16 mouse cellular contexts compared by ENCODE assay signal in genomic region chr2:18928597-18929257, GRCm38 (mm10).
DNase-seq lines count a peak whose midpoint lies in the region; ATAC-seq lines count a peak whose summit lies in the region.
"Had no signal": no experiment of that assay in that cellular context is flagged by ENCODE, and none has a peak within 500 bp of the region (broad histone marks: within the 10 kb centered on the region; RNA-seq: fewer than 3 reads in every experiment).

No protein-coding gene starts in this region.

- DNase-seq in kidney, adult 8-10 months = no peak
- no peak for DNase-seq in midbrain, embryonic 10.5 days (ENCODE audit: low spot score)
- no peak for DNase-seq in left cerebral cortex, adult 11 months (ENCODE audit: low spot score)
- DNase-seq: adrenal gland, postnatal 25 days; gastrocnemius, postnatal 10 days; heart, postnatal 10 days; right cerebral cortex, postnatal 4 days had no signal

- 68% methylated on average over 7 of the region's 7 CpGs for WGBS in intestine, embryonic 15.5 days
- 21% methylated on average over 7 of the region's 7 CpGs for WGBS in liver, embryonic 16.5 days (ENCODE audit: insufficient replicate concordance)
- 84% methylated on average over 7 of the region's 7 CpGs for WGBS in midbrain, embryonic 10.5 days

- H3K4me1 ChIP-seq in megakaryocyte, embryonic 14.5 days = peaks cover 84% of the 10 kb centered on the region
- H3K4me1 ChIP-seq in intestine, embryonic 15.5 days (replicated peaks) = peaks cover 7% of the 10 kb centered on the region; the same call in 1 of the 2 replicates
- peaks cover 15% of the 10 kb centered on the region for H3K4me1 ChIP-seq in liver, embryonic 16.5 days (ENCODE audit: control insufficient read depth, low read depth, low read length)
- peaks cover 32% of the 10 kb centered on the region for H3K4me1 ChIP-seq in midbrain, embryonic 10.5 days

- no peaks in the 10 kb centered on the region for H3K27me3 ChIP-seq in megakaryocyte, embryonic 14.5 days (replicated peaks)
- no peaks in the 10 kb centered on the region for H3K27me3 ChIP-seq in intestine, embryonic 15.5 days (replicated peaks)
- no peaks in the 10 kb centered on the region for H3K27me3 ChIP-seq in liver, embryonic 16.5 days (ENCODE audit: control insufficient read depth, insufficient read depth, low read depth, low read length)
- no peaks in the 10 kb centered on the region for H3K27me3 ChIP-seq in midbrain, embryonic 10.5 days (ENCODE audit: low read depth, poor library complexity, severe bottlenecking)
- H3K27me3 ChIP-seq: embryonic facial prominence, embryonic 15.5 days; forebrain, embryonic 12.5 days; hindbrain, embryonic 12.5 days; Patski had no signal

- no peak overlapping the region for H3K4me2 ChIP-seq in intestine, embryonic 15.5 days (replicated peaks)
- H3K4me2 ChIP-seq in liver, embryonic 16.5 days (ENCODE audit: low read depth, low read length) = no peak overlapping the region
- H3K4me2 ChIP-seq: embryonic facial prominence, embryonic 15.5 days; forebrain, embryonic 12.5 days; hindbrain, embryonic 12.5 days had no signal

- peak overlapping the region; percentile 19 for H3K4me3 ChIP-seq in megakaryocyte, embryonic 14.5 days (replicated peaks)
- H3K4me3 ChIP-seq in intestine, embryonic 15.5 days (replicated peaks) = no peak overlapping the region
- no peak overlapping the region for H3K4me3 ChIP-seq in liver, embryonic 16.5 days (ENCODE audit: low read depth, low read length)
- H3K4me3 ChIP-seq in midbrain, embryonic 10.5 days = no peak overlapping the region
- H3K4me3 ChIP-seq: embryonic facial prominence, embryonic 15.5 days; forebrain, embryonic 12.5 days; hindbrain, embryonic 12.5 days had no signal

- no peaks in the 10 kb centered on the region for H3K9me3 ChIP-seq in megakaryocyte, embryonic 14.5 days
- H3K9me3 ChIP-seq in intestine, embryonic 15.5 days = no peaks in the 10 kb centered on the region
- H3K9me3 ChIP-seq in liver, embryonic 16.5 days (replicated peaks; ENCODE audit: control insufficient read depth, low read length) = no peaks in the 10 kb centered on the region
- no peaks in the 10 kb centered on the region for H3K9me3 ChIP-seq in midbrain, embryonic 10.5 days (replicated peaks)
- H3K9me3 ChIP-seq: embryonic facial prominence, embryonic 15.5 days; forebrain, embryonic 12.5 days; hindbrain, embryonic 12.5 days had no signal

- H3K9ac ChIP-seq in intestine, embryonic 15.5 days = no peak overlapping the region
- H3K9ac ChIP-seq in liver, embryonic 16.5 days (ENCODE audit: low read depth, low read length) = no peak overlapping the region
- H3K9ac ChIP-seq: embryonic facial prominence, embryonic 15.5 days; forebrain, embryonic 12.5 days; hindbrain, embryonic 12.5 days had no signal

- ATAC-seq in megakaryocyte, adult 5-6 weeks (ENCODE audit: poor library complexity, severe bottlenecking) = no peak
- peak; percentile 71; the same call in 1 of the 2 replicates for ATAC-seq in intestine, embryonic 15.5 days
- peak; percentile 50 for ATAC-seq in liver, embryonic 16.5 days (ENCODE audit: low read depth)
- ATAC-seq: Patski had no signal

- H3K27ac ChIP-seq in intestine, embryonic 15.5 days = no peak overlapping the region
- H3K27ac ChIP-seq in liver, embryonic 16.5 days (ENCODE audit: low read length) = peak overlapping the region; percentile 15; the same call in 1 of the 2 replicates
- H3K27ac ChIP-seq in midbrain, embryonic 10.5 days (replicated peaks) = no peak overlapping the region
- H3K27ac ChIP-seq: embryonic facial prominence, embryonic 15.5 days; forebrain, embryonic 12.5 days; hindbrain, embryonic 12.5 days; stomach, postnatal 0 days had no signal

- peaks cover 48% of the 10 kb centered on the region for H3K36me3 ChIP-seq in megakaryocyte, embryonic 14.5 days (replicated peaks; ENCODE audit: low read length)
- no peaks in the 10 kb centered on the region for H3K36me3 ChIP-seq in intestine, embryonic 15.5 days
- H3K36me3 ChIP-seq in liver, embryonic 16.5 days (ENCODE audit: control insufficient read depth, insufficient read depth) = no peaks in the 10 kb centered on the region
- H3K36me3 ChIP-seq in midbrain, embryonic 10.5 days = no peaks in the 10 kb centered on the region
- H3K36me3 ChIP-seq: embryonic facial prominence, embryonic 15.5 days; forebrain, embryonic 12.5 days; hindbrain, embryonic 12.5 days had no signal
